Mouse (Mus musculus) cerebellum, postnatal 14 days (tissue): ENCODE measurements around the gene Gkn1.

Experiments used
- DNase-seq, 2 experiments: peaks; one replicate each; pipeline ENCODE4 v3.0.0; 2021; ENCODE audit warnings: mixed read lengths in 2 of 2

Gkn1 gene

GRCm38 (mm10) chr6:87350829-87351228 lies at the start of gene Gkn1:
Gene Gkn1 (minus strand): TSS chr6:87350942.
- DNase-seq: no peak

- DNase-seq: no peak
Observed at GRCm38 (mm10) chr6:87399886-87400566, 49.3 kb upstream of the Gkn1 start.

- peak; percentile 82 to 89 for DNase-seq
Observed at GRCm38 (mm10) chr6:87399137-87399536, 48.4 kb upstream of the Gkn1 start.

- no peak for DNase-seq
Observed at GRCm38 (mm10) chr6:87394783-87395182, 44.0 kb upstream of the Gkn1 start.

- DNase-seq: no peak
Observed at GRCm38 (mm10) chr6:87393466-87394205, 42.9 kb upstream of the Gkn1 start.

- DNase-seq: no peak
Observed at GRCm38 (mm10) chr6:87389455-87389989, 38.8 kb upstream of the Gkn1 start.

GRCm38 (mm10) chr6:87388877-87389276 lies 38.1 kb upstream of the Gkn1 start, which contains the start of gene Gkn3:
Gene Gkn3 (minus strand): TSS chr6:87388935.
- no peak for DNase-seq

GRCm38 (mm10) chr6:87386681-87387080 lies 35.9 kb upstream of the Gkn1 start:
- no peak for DNase-seq

- peak; percentile 82 to 84 for DNase-seq
Observed at GRCm38 (mm10) chr6:87386203-87386602, 35.5 kb upstream of the Gkn1 start.

- DNase-seq: no peak
Observed at GRCm38 (mm10) chr6:87384761-87385160, 34.0 kb upstream of the Gkn1 start.

GRCm38 (mm10) chr6:87383926-87384691 lies 33.4 kb upstream of the Gkn1 start:
- DNase-seq: peak; percentile 43 to 44

GRCm38 (mm10) chr6:87373057-87373456 lies 22.3 kb upstream of the Gkn1 start, which contains the start of gene Gkn2:
Gene Gkn2 (plus strand): TSS chr6:87373357.
- DNase-seq: no peak

- no peak for DNase-seq
Observed at GRCm38 (mm10) chr6:87369223-87369622, 18.5 kb upstream of the Gkn1 start.

- no peak for DNase-seq
Observed at GRCm38 (mm10) chr6:87354441-87354840, 3.7 kb upstream of the Gkn1 start.

GRCm38 (mm10) chr6:87335935-87336295 lies 14.8 kb downstream of the Gkn1 start:
- DNase-seq: no peak

- DNase-seq: peak; percentile 69 to 73
Observed at GRCm38 (mm10) chr6:87335091-87335934, 15.4 kb downstream of the Gkn1 start, which contains the start of gene Antxr1. Gene Antxr1 (minus strand): TSS chr6:87335821.

- peak; percentile 23 to 43 for DNase-seq
Observed at GRCm38 (mm10) chr6:87334361-87335090, 16.2 kb downstream of the Gkn1 start.

- DNase-seq: no peak
Observed at GRCm38 (mm10) chr6:87332380-87332779, 18.4 kb downstream of the Gkn1 start.

- DNase-seq: no peak
Observed at GRCm38 (mm10) chr6:87328265-87329173, 22.2 kb downstream of the Gkn1 start.

GRCm38 (mm10) chr6:87326932-87327331 lies 23.8 kb downstream of the Gkn1 start:
- DNase-seq: no peak
